35 mouse cellular contexts compared by ENCODE assay signal in the genomic region with DNA sequence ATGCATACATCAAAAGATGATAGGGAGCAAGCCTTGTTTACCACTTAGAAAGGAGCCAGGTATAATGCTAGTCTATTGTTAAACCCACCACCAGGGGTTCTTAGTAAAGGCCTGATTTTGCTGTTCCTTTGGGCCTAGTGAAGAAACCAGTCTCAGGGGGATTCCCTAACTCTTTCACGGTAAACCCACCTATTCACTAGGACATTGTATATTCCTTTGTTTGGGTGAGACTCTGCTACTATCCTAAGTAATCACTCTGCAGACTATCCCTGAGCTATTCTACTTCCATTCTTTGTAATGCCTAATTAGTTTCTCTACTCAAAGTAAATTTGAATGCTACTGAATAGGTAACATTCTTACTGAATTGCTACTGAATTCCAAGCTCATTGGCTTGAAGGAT.
"Had no signal": no experiment of that assay in that cellular context is flagged by ENCODE, and none has a peak within 500 bp of the region (broad histone marks: within the 10 kb centered on the region; RNA-seq: fewer than 3 reads in every experiment).

No protein-coding gene starts in this region.

- H3K36me3 ChIP-seq: heart, embryonic 10.5 days; heart, embryonic 12.5 days; heart, embryonic 13.5 days; heart, embryonic 15.5 days; hindbrain, embryonic 10.5 days; hindbrain, embryonic 12.5 days; hindbrain, embryonic 13.5 days; hindbrain, embryonic 15.5 days; intestine, embryonic 15.5 days; kidney, embryonic 15.5 days had no signal

- H3K4me3 ChIP-seq: heart, embryonic 10.5 days; heart, embryonic 12.5 days; heart, embryonic 13.5 days; heart, embryonic 15.5 days; hindbrain, embryonic 10.5 days; hindbrain, embryonic 12.5 days; hindbrain, embryonic 13.5 days; hindbrain, embryonic 15.5 days; intestine, embryonic 15.5 days; kidney, embryonic 15.5 days; layer of hippocampus, adult 2 months had no signal

- H3K4me1 ChIP-seq: heart, embryonic 10.5 days; heart, embryonic 12.5 days; heart, embryonic 13.5 days; heart, embryonic 15.5 days; hindbrain, embryonic 10.5 days; hindbrain, embryonic 12.5 days; hindbrain, embryonic 13.5 days; hindbrain, embryonic 15.5 days; intestine, embryonic 15.5 days had no signal

- ATAC-seq: hindbrain, embryonic 16.5 days; hindbrain, postnatal 0 days; inflammation-experienced regulatory T-cells, adult 6 months; intestine, embryonic 15.5 days; intestine, embryonic 16.5 days; intestine, postnatal 0 days had no signal

- DNase-seq: heart, postnatal 10 days; heart, postnatal 14 days; heart, postnatal 36 days; heart, postnatal 4 days; kidney, adult 11 months; kidney, adult 18-20 months; kidney, adult 2 months; kidney, adult 8-10 months; kidney, adult 9 months; kidney, postnatal 10 days; kidney, postnatal 14 days; kidney, postnatal 25 days; kidney, postnatal 36 days; kidney, postnatal 4 days; layer of hippocampus, adult 9-11 months; layer of hippocampus, postnatal 36 days had no signal

- H3K4me2 ChIP-seq: heart, embryonic 11.5 days; heart, embryonic 12.5 days; heart, embryonic 13.5 days; heart, embryonic 15.5 days; hindbrain, embryonic 12.5 days; hindbrain, embryonic 13.5 days; hindbrain, embryonic 14.5 days; hindbrain, embryonic 15.5 days; intestine, embryonic 15.5 days; kidney, embryonic 15.5 days had no signal

- H3K9ac ChIP-seq: heart, embryonic 12.5 days; heart, embryonic 13.5 days; heart, embryonic 15.5 days; hindbrain, embryonic 12.5 days; hindbrain, embryonic 13.5 days; hindbrain, embryonic 14.5 days; hindbrain, embryonic 15.5 days; intestine, embryonic 15.5 days; kidney, embryonic 15.5 days had no signal

- H3K9me3 ChIP-seq: heart, embryonic 10.5 days; heart, embryonic 12.5 days; heart, embryonic 13.5 days; heart, embryonic 15.5 days; hindbrain, embryonic 10.5 days; hindbrain, embryonic 12.5 days; hindbrain, embryonic 13.5 days; hindbrain, embryonic 15.5 days; intestine, embryonic 15.5 days; kidney, embryonic 15.5 days had no signal

- H3K27me3 ChIP-seq: heart, embryonic 12.5 days; heart, embryonic 13.5 days; heart, embryonic 15.5 days; hindbrain, embryonic 12.5 days; hindbrain, embryonic 13.5 days; hindbrain, embryonic 15.5 days; intestine, embryonic 15.5 days; kidney, embryonic 15.5 days had no signal

- H3K27ac ChIP-seq: heart, embryonic 10.5 days; heart, embryonic 13.5 days; heart, embryonic 15.5 days; hindbrain, embryonic 10.5 days; hindbrain, embryonic 12.5 days; hindbrain, embryonic 13.5 days; hindbrain, embryonic 14.5 days; hindbrain, embryonic 15.5 days; hindbrain, postnatal 0 days; intestine, embryonic 15.5 days; kidney, embryonic 15.5 days; kidney, postnatal 0 days; layer of hippocampus, adult 2 months had no signal
